Mouse (Mus musculus): ENCODE results near the gene Dhx16. TPM values are rescaled to one million over a fixed set of nuclear protein-coding genes. Genes with fewer than 3 reads are reported as not detected.

Gene Dhx16
- polyA plus RNA-seq (2016; fragmentation: Nextera tagmentation; extraction: Ambion mirVana): 43.3 and 45.9 TPM in 2 replicates

DNA sequence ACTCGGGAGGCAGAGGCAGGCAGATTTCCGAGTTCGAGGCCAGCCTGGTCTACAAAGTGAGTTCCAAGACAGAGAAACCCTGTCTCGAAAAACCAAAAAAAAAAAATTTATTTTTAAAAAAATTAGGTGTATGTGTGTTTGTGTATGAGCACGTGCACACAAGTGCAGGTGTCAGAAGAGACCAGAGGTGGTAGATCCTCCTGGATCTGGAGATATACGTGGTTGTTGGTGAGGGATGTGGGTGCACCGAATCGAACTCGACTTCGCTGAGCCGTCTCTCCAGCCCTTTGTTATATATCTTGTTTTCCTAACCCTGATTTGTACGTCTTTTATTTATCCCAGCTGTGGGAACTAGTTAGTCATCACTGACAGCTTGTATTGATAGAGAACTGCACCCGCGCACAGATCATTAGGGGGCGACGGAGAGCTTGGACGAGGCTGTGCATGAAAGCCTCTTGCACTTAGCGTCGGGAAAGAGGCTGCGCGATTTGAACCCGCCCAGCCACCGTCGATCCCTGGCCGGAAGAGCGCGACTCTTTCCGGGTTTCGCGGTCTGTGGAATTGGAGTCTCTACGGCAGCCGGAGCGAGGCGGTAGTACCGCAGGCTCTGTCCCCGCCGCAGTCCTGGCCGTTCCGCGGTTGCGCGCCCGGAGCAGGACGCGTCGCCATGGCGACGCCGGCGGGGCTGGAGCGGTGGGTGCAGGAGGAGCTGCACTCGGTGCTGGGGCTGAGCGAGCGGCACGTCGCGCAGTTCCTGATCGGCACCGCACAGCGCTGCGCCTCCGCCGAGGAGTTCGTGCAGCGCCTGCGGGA, at the start of gene Dhx16:
Gene Dhx16 (plus strand): TSS at position 575 of the 813 bp plus-strand sequence.
- Histone ChIP-seq H3K9ac (peak within 1 kb of the TSS; percentile 82), H3K27ac (peak within 1 kb of the TSS; percentile 68), H3K27me3 (replicated peaks) (no peaks in the 10 kb centered on the region), H3K9me3 (no peaks in the 10 kb centered on the region), H3K4me3 (peak within 1 kb of the TSS; percentile 93), H3K4me2 (replicated peaks) (peak within 1 kb of the TSS; percentile 90), H3K36me3 (peaks cover 55% of the 10 kb centered on the region), H3K4me1 (peaks cover 7% of the 10 kb centered on the region)
- peak; percentile 92 for ATAC-seq (ENCODE audit: low FRiP score, low read depth)
- WGBS: 7% methylated on average over 66 of the region's 66 CpGs

DNA sequence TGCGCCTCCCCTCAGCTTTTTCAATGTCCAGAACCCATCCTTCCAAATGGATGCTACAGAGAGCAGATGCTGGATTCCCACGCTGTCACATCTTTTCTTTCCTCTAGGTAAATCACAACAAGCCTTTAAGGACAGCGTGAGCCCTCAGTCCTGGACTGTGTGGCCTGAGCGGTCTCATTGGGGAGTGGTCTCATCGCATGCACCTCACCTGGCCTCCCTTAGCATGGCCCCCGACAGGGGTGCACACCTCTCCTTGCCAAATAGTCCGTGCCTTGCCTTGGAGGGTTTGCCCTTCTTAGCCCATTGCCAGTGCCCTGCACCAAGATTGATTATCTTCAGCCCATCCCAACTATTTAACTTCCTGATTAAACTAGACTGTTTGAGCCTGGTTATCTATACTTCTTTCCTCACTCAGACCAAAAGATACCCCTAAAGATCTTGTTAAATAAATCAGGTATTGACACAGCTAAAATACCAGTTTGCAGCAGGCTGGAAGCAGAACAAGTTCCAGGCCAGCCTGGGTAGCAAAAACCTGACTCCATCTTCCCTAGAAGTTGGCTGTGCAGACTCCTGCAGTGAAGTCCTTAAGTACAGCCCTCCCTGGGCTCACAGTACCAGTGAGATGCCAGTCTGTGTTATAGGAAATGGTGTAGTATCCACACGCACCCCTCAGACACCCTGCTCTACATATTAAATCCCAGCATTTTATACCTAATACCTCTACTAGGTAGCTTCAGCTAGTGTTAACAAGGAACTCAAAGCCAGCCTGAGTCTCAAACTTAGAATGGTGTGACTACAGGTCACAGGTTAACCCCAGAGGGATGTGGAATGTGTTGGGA, 47.0 kb upstream of the Dhx16 start:
- Histone ChIP-seq H3K9me3 (no peaks in the 10 kb centered on the region), H3K4me1 (peaks cover 42% of the 10 kb centered on the region), H3K27me3 (replicated peaks) (no peaks in the 10 kb centered on the region), H3K27ac (no peak overlapping the region), H3K36me3 (peaks cover 49% of the 10 kb centered on the region), H3K9ac (no peak overlapping the region), H3K4me3 (no peak overlapping the region), H3K4me2 (replicated peaks) (no peak overlapping the region)
- ATAC-seq (ENCODE audit: low FRiP score, low read depth): no peak
- WGBS: 61% methylated on average over 8 of the region's 8 CpGs

DNA sequence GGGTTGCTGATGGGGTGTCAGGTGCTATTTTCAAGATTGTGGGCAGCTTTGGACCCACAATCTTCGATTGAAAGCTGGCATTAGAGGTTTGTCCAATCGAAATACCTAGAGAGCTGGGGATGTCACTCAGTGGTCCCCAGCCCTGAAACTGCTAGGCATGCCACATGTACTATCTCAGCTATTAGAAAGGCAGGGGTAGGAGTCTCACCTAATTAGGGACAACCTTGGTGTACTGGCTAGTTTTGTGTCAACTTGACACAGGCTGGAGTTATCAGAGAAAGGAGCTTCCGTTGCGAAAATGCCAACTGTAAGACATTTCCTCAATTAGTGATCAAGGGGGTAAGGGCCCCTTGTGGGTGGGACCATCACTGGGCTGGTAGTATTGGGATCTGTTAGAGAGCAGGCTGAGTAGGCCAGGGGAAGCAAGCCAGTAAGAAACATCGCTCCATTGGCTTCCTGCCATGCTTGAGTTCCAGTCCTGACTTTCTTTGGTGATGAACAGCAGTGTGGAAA, 46.3 kb upstream of the Dhx16 start:
- Histone ChIP-seq H3K4me1 (peaks cover 42% of the 10 kb centered on the region), H3K27ac (no peak overlapping the region), H3K27me3 (replicated peaks) (no peaks in the 10 kb centered on the region), H3K9me3 (no peaks in the 10 kb centered on the region), H3K4me3 (no peak overlapping the region), H3K4me2 (replicated peaks) (0 out of 2 replicates have a peak overlapping the region, but pooled peaks have one; percentile 89), H3K9ac (no peak overlapping the region), H3K36me3 (peaks cover 42% of the 10 kb centered on the region)
- 23% methylated on average over 5 of the region's 5 CpGs for WGBS
- ATAC-seq (ENCODE audit: low FRiP score, low read depth): no peak

DNA sequence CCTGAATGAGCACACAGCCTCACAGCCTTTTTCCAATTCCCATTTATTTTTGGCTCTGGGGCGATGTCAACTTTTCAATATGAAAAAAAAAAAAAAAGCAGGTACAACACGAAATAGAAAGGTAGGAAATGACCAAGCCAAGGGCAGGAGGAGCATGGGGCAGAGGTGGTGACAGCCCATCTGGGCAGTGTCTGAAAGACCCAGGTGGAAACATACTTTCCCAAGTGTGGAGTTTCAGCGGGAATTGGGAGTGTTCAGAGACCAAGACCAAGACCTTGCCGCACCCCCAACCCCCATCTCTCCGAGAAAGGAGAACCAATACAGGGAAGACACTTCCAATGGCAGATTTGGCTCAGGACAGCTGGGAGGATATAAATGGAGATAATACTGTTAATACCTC, 45.7 kb upstream of the Dhx16 start:
- ATAC-seq (ENCODE audit: low FRiP score, low read depth): no peak
- peaks cover 43% of the 10 kb centered on the region for H3K4me1 ChIP-seq
- WGBS: 65% methylated on average over 5 of the region's 5 CpGs
- H3K9me3 ChIP-seq: no peaks in the 10 kb centered on the region
- H3K4me3 ChIP-seq: 0 out of 2 replicates have a peak overlapping the region, but pooled peaks have one; percentile 2
- H3K4me2 ChIP-seq (replicated peaks): peak overlapping the region; percentile 89
- H3K27ac ChIP-seq: no peak overlapping the region
- H3K36me3 ChIP-seq: peaks cover 42% of the 10 kb centered on the region
- H3K27me3 ChIP-seq (replicated peaks): no peaks in the 10 kb centered on the region
- no peak overlapping the region for H3K9ac ChIP-seq

DNA sequence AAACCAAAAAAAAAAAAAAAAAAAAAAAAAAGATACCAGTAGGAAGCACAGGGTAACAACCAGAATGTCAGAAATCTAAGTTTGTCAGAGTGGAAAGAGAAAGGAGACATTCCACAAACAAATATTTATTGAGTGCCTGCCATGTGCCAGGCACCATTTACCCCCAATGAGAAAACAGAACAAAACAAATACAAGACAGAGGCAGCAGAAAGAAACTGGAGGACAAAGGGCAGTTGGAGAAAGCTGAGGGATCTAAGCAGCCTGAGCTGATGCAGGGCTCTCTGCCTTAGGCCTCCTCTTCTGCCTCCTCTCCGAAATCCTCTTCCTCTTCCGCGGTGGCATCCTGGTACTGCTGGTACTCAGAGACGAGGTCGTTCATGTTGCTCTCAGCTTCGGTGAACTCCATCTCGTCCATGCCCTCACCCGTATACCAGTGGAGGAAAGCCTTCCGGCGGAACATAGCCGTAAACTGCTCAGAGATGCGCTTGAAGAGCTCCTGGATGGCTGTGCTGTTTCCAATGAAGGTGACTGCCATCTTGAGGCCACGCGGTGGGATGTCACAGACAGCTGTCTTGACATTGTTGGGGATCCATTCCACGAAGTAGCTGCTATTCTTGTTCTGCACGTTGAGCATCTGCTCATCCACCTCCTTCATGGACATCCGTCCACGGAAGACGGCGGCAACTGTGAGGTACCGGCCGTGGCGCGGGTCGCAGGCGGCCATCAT, 44.8 kb upstream of the Dhx16 start:
- 79% methylated on average over 26 of the region's 26 CpGs for WGBS
- Histone ChIP-seq H3K27ac (no peak overlapping the region), H3K4me1 (peaks cover 49% of the 10 kb centered on the region), H3K9me3 (no peaks in the 10 kb centered on the region), H3K36me3 (peaks cover 42% of the 10 kb centered on the region), H3K27me3 (replicated peaks) (no peaks in the 10 kb centered on the region), H3K9ac (peak overlapping the region; percentile 93), H3K4me3 (peak overlapping the region; percentile 72), H3K4me2 (replicated peaks) (peak overlapping the region; percentile 89)
- no peak for ATAC-seq (ENCODE audit: low FRiP score, low read depth)

DNA sequence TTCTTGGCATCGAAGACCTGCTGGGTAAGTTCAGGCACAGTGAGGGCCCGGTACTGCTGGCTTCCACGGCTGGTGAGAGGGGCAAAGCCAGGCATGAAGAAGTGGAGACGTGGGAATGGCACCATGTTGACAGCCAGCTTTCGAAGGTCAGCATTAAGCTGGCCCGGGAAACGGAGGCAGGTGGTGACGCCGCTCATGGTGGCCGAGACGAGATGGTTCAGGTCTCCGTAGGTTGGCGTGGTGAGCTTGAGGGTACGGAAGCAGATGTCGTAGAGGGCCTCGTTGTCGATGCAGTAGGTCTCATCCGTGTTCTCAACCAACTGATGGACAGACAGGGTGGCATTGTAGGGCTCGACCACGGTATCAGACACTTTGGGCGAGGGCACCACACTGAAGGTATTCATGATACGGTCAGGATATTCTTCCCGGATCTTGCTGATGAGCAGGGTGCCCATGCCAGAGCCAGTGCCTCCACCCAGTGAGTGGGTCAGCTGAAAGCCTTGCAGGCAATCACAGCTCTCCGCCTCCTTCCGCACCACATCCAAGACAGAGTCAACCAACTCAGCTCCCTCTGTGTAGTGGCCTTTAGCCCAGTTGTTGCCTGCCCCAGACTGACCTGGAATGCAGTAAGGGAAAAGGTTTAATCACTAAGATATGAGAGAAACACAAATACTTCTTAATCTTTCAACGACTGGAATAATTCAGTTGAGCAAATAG, 44.0 kb upstream of the Dhx16 start:
- Histone ChIP-seq H3K9me3 (no peaks in the 10 kb centered on the region), H3K4me3 (peak overlapping the region; percentile 72), H3K4me1 (peaks cover 42% of the 10 kb centered on the region), H3K9ac (peak overlapping the region; percentile 93), H3K27me3 (replicated peaks) (no peaks in the 10 kb centered on the region), H3K36me3 (peaks cover 42% of the 10 kb centered on the region), H3K27ac (no peak overlapping the region), H3K4me2 (replicated peaks) (peak overlapping the region; percentile 89)
- ATAC-seq (ENCODE audit: low FRiP score, low read depth): no peak
- WGBS: 83% methylated on average over 26 of the region's 26 CpGs

DNA sequence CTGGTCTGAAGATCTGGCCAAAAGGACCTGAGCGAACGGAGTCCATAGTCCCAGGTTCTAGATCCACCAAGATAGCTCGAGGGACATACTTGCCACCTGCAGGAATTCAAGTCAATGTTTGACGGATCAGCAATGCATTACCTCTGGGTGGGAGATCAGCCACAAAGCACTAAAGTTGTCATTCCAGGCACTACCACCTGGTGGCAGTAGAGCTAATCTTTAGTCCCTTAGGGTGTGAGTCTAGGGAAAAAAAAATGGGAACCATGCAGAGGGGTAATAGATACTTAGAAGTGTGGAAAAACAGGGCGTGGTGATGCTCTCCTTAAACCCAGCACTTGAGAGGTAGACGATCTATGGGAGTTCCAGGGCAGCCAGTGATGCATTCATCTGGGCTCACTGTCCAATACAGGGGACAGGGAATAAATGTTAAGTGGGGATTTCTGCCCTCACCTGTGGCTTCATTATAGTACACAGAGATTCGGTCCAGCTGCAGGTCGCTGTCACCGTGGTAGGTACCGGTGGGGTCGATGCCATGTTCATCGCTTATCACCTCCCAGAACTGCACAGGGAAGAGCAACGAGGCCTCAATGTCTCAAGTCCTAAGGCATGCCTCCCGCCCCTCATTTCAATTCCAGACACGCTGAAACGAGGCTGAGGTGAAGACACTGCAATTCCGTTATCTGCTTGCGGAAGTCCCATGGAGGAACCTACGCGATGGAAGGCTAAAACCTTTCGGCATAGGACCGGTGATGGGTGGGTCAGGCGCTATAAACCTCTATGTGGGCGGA, 43.2 kb upstream of the Dhx16 start:
- no peaks in the 10 kb centered on the region for H3K27me3 ChIP-seq (replicated peaks)
- no peak for ATAC-seq (ENCODE audit: low FRiP score, low read depth)
- H3K36me3 ChIP-seq: peaks cover 38% of the 10 kb centered on the region
- peaks cover 41% of the 10 kb centered on the region for H3K4me1 ChIP-seq
- peak overlapping the region; percentile 72 for H3K4me3 ChIP-seq
- H3K9ac ChIP-seq: peak overlapping the region; percentile 93
- peak overlapping the region; percentile 89 for H3K4me2 ChIP-seq (replicated peaks)
- H3K27ac ChIP-seq: peak overlapping the region; percentile 95
- no peaks in the 10 kb centered on the region for H3K9me3 ChIP-seq
- 8% methylated on average over 24 of the region's 24 CpGs for WGBS

DNA sequence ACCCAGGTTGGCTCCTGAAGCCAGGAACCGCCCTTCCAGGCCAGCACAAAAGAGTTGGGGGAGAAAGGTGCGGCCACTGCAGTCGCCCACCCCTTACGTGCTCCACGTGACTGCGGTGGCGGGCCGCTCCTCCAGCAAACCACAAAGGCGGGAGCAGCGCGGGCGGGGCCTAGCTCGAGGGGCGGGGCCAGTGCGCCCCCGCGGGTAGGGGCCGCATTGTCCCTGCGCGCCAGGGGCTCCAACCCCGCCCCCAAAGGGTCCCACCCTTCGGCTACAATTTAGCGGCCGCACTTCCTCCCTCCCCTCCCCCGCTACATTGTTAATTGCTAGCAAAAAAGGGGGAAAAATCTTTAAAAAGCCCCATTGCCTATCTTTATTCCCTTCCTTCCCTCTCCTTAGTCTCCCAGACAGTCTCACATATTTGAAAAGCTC, 42.6 kb upstream of the Dhx16 start:
- H3K4me2 ChIP-seq (replicated peaks): peak overlapping the region; percentile 89
- H3K27me3 ChIP-seq (replicated peaks): no peaks in the 10 kb centered on the region
- peaks cover 38% of the 10 kb centered on the region for H3K36me3 ChIP-seq
- H3K4me3 ChIP-seq: peak overlapping the region; percentile 72
- H3K9ac ChIP-seq: peak overlapping the region; percentile 93
- WGBS: under 1% methylated on average over 25 of the region's 25 CpGs
- H3K4me1 ChIP-seq: peaks cover 45% of the 10 kb centered on the region
- H3K9me3 ChIP-seq: no peaks in the 10 kb centered on the region
- peak; percentile 18 for ATAC-seq (ENCODE audit: low FRiP score, low read depth)
- H3K27ac ChIP-seq: peak overlapping the region; percentile 95

DNA sequence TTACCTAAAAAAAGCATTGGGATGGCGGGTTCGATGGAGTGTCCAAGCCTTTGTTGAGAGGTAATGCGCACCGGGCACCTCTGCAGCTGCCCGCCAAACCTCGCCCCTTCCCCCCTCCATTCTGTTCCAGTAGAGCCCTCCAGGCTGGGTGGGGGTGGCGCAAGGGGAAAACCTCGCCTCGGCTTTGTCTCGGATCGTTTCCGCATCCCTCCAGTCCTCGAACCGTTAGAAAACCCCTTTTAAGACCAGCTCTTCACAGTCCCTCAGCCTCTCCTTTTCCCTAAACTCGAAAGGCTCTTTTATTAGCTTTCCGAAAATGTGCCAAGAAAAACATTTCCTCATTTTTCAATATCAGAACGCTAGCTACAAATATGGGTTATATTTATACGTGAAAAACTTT, 42.1 kb upstream of the Dhx16 start:
- Histone ChIP-seq H3K4me1 (peaks cover 47% of the 10 kb centered on the region), H3K27me3 (replicated peaks) (no peaks in the 10 kb centered on the region), H3K4me2 (replicated peaks) (peak overlapping the region; percentile 89), H3K36me3 (peaks cover 38% of the 10 kb centered on the region), H3K4me3 (peak overlapping the region; percentile 72), H3K9ac (peak overlapping the region; percentile 93), H3K9me3 (no peaks in the 10 kb centered on the region), H3K27ac (peak overlapping the region; percentile 95)
- under 1% methylated on average over 18 of the region's 18 CpGs for WGBS
- peak; percentile 23 for ATAC-seq (ENCODE audit: low FRiP score, low read depth)

DNA sequence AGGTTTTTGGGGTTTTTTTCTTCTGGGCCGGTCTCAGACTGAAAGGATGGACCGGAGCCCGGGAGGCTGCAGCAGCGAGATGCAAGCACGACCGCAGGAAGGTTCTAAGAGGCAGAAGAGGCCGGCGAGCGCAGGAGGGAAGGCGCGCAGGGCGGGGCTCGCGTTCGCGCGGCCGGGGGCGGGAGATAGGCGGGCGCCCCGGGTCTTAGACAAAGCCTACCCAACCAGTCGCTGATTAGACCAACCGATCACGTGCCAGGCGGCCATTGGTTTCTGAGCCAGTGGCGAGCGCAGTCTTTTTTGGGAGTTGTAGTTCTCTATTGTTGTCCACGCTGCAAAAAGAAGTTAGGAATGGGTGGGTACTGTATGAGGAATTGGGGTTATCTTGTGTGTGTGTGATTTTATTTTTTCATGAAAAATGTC, 41.5 kb upstream of the Dhx16 start, which contains the start of gene Tubb5:
Gene Tubb5 (minus strand): TSS at position 185 of the 423 bp plus-strand sequence.
- under 1% methylated on average over 29 of the region's 29 CpGs for WGBS
- H3K27ac ChIP-seq: peak within 1 kb of the TSS; percentile 95
- peak within 1 kb of the TSS; percentile 93 for H3K9ac ChIP-seq
- H3K36me3 ChIP-seq: peaks cover 37% of the 10 kb centered on the region
- ATAC-seq (ENCODE audit: low FRiP score, low read depth): peak; percentile 76
- H3K4me3 ChIP-seq: peak within 1 kb of the TSS; percentile 72
- peak within 1 kb of the TSS; percentile 89 for H3K4me2 ChIP-seq (replicated peaks)
- H3K9me3 ChIP-seq: no peaks in the 10 kb centered on the region
- H3K4me1 ChIP-seq: peaks cover 47% of the 10 kb centered on the region
- no peaks in the 10 kb centered on the region for H3K27me3 ChIP-seq (replicated peaks)
